Mouse (Mus musculus) mouse embryonic stem cell (cell line): ENCODE measurements around the gene Antxrl.

ENCODE experiments used
- in situ Hi-C, 2 experiments: fragments of 300-500 bp; cut with MboI; formaldehyde crosslinking; loops; 1 replicate in 1 of 2; 3 replicates in 1 of 2; pipeline ENCODE4 v1.14.3; 2019 to 2020; ENCODE audit warnings: low sequenced_read_pairs in 2 of 2, low pct_unique_long_range_greater_than_20kb in 1 of 2, mixed read lengths in 1 of 2; ENCODE audit not compliant: unreplicated experiment in 1 of 2

The Antxrl gene

GRCm38 (mm10) chr14:34091475-34091874 lies 39.0 kb downstream of the Antxrl start:
- in situ Hi-C loops, result loop anchor here (25.0 kb wide), 2 partner anchors 471 to 496 kb away; partner anchors contain the start of gene Ldb3 (in 1 of the 2)

- in situ Hi-C loops, result loop anchor here (25.0 kb wide), 2 partner anchors 469 to 494 kb away; partner anchors contain the start of gene Ldb3 (in 1 of the 2)
Observed at GRCm38 (mm10) chr14:34092856-34093255, 40.3 kb downstream of the Antxrl start.

DNA sequence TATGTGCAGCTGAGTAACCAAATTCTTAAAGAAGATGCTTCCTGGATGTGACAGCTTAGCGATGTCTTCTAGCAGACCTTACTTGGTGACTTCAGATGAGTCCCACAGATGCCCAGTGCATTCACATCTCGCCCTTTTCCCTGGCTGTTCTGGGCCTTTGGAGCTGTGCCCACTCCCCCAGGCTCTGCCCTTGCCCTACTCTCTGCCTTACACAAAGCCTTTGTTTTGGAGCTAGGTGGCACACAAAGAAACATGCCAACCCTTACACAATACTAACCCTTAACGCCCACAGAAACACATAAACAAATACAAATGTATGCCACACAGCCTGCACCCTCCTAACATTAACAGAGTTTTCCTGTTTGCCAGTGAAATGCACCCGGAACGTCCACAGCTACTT lies 43.7 kb downstream of the Antxrl start:
- in situ Hi-C loops, result loop anchor here (25.0 kb wide), 2 partner anchors 466 to 491 kb away; partner anchors contain the start of gene Ldb3 (in 1 of the 2)

DNA sequence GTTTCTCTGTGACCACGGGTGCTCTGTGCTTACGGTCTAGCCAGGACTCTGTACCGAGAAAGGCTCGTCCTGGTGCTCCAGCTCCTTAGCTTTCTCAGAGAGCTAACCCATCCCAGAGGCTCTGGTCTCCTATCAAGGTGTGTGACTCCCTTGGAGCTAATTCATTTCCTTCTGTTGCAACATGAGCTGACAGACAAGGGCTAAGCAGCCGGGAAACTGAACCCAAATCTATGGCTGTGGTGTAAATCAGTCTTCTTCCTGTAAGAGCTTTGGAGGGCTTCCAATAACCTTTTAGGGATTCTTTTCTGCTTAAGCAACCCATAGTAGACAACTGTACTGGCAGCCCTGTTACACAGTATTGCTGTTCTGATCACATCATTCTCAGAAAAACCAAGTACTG lies 50.1 kb downstream of the Antxrl start, which contains the start of gene A630023A22Rik:
Gene A630023A22Rik, minus strand, starts transcription at position 154 of the 400 bp plus-strand sequence.
- in situ Hi-C loops, result loop anchor here (10.0 to 25.0 kb wide), 2 partner anchors 302 to 310 kb away; no protein-coding TSS in a partner anchor

DNA sequence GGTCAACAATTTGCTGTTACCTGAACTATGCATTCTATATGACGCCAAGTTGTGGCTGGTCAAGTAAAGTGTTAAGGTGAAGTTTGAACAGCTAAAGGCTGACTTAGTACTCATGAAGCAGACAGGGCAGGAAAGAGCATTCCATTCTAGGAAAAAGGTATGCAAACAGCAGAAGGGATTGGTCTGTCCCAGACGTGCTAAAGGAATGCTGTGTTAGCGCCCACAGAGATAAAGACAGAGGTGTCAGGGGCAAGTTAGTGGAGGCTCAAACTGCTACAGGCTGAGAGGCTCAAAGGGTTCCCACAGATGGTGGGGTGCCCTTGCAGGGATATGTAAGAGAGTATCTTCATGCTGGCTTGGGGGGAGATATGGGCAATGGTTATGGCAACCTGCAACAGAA lies 51.3 kb downstream of the Antxrl start:
- in situ Hi-C loops, result loop anchor here (10.0 to 25.0 kb wide), 2 partner anchors 301 to 308 kb away; no protein-coding TSS in a partner anchor

- in situ Hi-C loops, result loop anchor here (10.0 to 25.0 kb wide), 2 partner anchors 300 to 307 kb away; no protein-coding TSS in a partner anchor
Observed at GRCm38 (mm10) chr14:34104892-34105291, 52.4 kb downstream of the Antxrl start.

DNA sequence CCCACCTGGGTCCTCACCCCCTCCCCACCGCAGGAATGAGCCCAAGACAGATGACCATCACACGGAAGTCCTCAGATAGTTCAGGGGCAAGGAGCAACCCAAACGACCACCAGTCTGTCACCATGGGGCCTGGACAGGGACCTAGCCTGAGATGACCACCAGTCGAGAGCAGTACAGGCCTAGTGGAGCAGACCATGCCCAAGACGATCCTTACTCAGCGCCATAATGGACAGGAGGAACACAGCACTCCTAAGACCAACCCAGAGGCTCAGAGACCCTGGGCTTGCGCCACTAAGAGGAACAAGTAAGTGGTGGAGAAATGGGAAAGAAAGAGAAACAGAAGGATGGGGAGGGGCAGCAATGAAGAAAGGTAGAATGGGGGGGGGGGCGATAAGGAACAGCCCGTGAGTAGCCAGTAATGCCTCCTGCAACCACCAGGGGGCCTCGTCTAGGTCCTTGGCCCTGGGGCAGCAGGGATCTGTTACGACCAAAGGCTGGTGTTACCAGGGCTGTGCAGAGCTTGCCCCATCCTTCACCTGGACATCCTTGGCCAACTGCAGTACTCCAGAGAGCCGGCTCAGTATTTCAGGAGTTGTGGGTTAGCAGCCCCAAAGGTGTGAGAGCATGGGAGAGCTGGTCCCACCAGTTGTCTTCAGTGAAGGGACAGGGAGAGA lies 54.0 kb downstream of the Antxrl start:
- in situ Hi-C loops, result loop anchor here (10.0 to 25.0 kb wide), 2 partner anchors 298 to 306 kb away; no protein-coding TSS in a partner anchor

DNA sequence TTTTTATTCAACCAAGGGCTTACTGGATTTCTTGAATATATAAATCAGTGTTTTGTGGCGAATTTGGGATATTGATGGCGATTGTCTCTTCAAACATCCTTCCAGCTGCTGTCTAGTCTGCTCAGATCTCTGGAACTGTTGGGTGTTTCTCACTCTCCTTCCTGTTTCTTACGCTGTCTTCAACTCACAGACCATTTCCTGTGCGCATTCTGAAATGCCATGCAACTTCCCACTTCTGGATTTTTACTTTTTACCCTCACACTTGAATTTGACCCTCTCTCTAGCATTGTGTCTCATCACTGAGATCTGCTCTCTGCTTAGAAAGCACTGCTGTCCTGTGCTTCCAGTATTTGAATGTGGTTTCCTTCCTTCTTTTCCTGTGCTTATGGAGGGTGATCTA lies 55.1 kb downstream of the Antxrl start:
- in situ Hi-C loops, result loop anchor here (10.0 to 25.0 kb wide), 2 partner anchors 297 to 305 kb away; no protein-coding TSS in a partner anchor

GRCm38 (mm10) chr14:34114311-34114710 lies 61.8 kb downstream of the Antxrl start:
- in situ Hi-C loops, result loop anchor here in 1 of 2 experiments (25.0 kb wide), 1 partner anchor 298 kb away; no protein-coding TSS in a partner anchor

DNA sequence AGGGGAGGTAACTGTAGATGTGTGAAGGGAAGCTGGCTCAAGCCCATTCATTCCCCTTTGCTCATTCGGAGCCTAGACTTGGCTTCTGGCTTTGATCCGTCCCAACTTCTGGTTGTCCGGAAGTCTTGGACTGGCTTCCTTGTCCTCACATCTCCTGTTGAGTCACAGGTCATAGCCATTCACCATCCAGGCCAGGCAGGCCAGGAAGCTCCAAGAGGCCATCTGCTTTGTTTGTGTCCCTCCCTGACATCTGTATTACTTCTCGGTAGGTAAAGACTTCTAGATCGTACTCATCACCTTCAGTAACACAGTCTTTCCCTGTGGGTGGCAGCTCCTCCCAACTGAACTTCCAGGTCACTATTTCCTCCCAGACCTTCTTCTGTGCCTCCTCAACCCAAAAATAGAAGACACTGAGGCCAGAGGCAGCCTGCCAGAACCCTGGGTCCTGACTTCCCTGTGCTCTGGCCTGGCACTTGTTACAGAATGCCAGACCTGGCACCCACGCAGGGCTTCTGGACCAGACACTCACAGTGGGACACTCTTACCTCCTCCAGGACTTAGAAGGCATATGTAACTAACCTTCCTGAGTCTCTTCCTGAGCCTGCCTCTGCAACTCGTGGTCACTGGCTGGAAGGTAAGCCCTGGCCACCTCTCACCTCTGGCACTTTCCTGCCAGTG lies 66.7 kb downstream of the Antxrl start:
- in situ Hi-C loops, result loop anchor here in 1 of 2 experiments (25.0 kb wide), 1 partner anchor 293 kb away; no protein-coding TSS in a partner anchor

DNA sequence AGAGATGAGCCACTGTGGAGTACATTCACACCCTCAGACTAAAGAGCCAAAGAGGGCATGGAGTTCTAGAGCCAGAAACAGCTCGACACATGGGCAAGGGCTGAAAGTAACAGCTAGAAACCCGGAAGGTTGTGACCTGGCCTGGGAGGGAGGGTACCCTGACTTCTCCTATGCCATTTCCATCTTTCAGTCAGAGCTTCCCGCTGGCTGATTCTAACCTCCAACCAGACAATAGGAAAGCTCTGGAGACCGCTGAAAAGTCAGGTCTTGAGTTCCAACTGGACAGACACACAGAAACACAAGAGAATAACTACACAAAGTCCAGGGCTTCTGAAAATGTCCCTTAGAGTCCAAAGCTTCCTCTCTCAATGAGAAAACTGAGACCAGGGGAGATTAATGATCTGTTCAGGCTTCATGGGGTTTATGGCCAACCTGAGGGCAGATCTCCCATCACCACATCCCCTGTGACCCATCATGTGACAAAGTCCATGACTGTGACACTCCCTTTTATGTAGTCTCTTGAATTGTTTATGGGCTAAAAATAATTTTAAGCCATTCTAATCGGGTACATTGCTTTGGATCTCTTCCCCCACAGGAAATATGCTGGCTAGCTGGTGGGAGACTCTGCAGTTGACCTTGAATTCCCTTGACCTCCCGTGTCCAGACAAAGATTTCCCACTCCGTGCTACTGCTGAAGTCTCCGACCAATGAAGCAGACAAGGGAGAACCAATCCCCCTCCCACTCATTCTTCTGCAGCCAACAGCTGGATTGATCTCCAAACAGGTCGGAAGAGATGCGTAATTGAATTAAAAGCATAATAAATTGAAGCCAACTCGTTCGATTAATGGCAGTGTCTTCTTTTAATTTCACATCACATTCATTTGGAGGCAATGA lies 67.8 kb downstream of the Antxrl start:
- in situ Hi-C loops, result loop anchor here in 1 of 2 experiments (25.0 kb wide), 1 partner anchor 292 kb away; no protein-coding TSS in a partner anchor

DNA sequence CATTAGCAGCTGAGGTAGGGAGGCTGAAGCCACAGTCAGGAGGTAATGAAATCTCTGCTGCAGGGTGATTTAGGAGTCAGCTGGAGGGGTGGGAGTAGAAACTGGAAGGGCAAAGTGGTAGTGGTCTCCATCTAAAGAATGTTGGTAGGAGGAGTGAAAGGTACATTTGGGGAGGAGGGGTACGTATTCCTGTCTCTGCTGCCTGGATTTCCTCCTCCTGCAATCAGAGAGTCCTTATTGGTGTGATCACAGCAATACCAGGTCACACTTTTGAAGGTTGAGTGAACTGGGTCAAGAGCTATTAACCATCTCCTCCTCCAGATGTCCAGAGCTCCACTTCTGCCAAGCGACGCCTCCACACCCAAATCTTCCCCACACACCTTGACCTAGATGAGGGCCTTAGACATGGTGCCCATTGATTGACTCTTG lies 68.4 kb downstream of the Antxrl start:
- in situ Hi-C loops, result loop anchor here in 1 of 2 experiments (25.0 kb wide), 1 partner anchor 291 kb away; no protein-coding TSS in a partner anchor

DNA sequence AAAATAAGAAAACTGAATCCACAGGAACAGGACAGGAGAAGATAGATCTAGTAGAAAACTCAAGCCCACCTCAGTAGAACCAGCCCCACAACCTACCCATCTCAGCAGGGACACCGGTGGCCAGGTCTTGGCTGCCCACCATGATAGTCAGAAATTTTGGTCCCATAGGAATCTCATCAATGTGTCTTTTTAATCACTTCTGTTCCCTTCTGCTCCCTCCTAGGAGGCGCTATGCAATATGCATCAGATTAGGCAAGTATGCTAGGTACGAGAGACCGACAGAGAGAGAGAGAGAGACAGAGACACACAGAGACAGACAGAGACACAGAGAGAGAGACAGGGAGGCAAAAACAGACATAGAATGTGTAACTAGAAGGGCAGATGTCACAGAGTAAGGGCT lies 69.2 kb downstream of the Antxrl start:
- in situ Hi-C loops, result loop anchor here in 1 of 2 experiments (25.0 kb wide), 1 partner anchor 291 kb away; no protein-coding TSS in a partner anchor
